Mouse (Mus musculus) ES-E14 (cell line): ENCODE data around the gene Gm9918.

ENCODE experiments used
- CHD2 ChIP-seq: IDR thresholded peaks from 2 replicates; pipeline ENCODE4 v1.6.1; 2014; ENCODE audit warnings: mild to moderate bottlenecking, low read depth, low read length, inconsistent platforms
- MAFK ChIP-seq: IDR thresholded peaks from 2 replicates; pipeline ENCODE4 v1.6.1; 2014; ENCODE audit warnings: mild to moderate bottlenecking, low read depth, low read length, inconsistent platforms; ENCODE audit not compliant: insufficient read depth
- ZC3H11A ChIP-seq: IDR thresholded peaks from 2 replicates; pipeline ENCODE4 v1.6.1; 2012; ENCODE audit warnings: low read depth, mild to moderate bottlenecking, inconsistent platforms, low read length, borderline replicate concordance
- ZNF384 ChIP-seq: IDR thresholded peaks from 2 replicates; pipeline ENCODE4 v1.6.1; 2012; ENCODE audit warnings: low read depth, low read length, inconsistent platforms

- TF ChIP-seq MAFK (no peak), ZNF384 (no peak), ZC3H11A (no peak), CHD2 (no peak)
These were observed 7.3 kb upstream of the Gm9918 start for GRCm38 (mm10) chr15:102263037-102263436.
